Mouse (Mus musculus) common myeloid progenitor, adult 5-6 weeks (primary cell): ENCODE results near the gene Gdf11. TPM values are rescaled to one million over a fixed set of nuclear protein-coding genes. Genes with fewer than 3 reads are reported as not detected.

Experiments
- ATAC-seq: replicated peaks from 2 replicates; pipeline ENCODE4 v1.8.0; 2016; ENCODE audit warnings: low read depth, mild to moderate bottlenecking, moderate TSS enrichment, inconsistent platforms; ENCODE audit not compliant: poor library complexity, severe bottlenecking
- total RNA-seq: library from RNA; stranded (forward); fragments of 200-1000, 187-1606 nt; gene quantifications from 2 replicates; pipeline ENCODE4 v1.2.3, GENCODE M21; 2017

Gdf11 gene
- 0.39 TPM in 1 of 2 replicates, not detected in the other for total RNA-seq

DNA sequence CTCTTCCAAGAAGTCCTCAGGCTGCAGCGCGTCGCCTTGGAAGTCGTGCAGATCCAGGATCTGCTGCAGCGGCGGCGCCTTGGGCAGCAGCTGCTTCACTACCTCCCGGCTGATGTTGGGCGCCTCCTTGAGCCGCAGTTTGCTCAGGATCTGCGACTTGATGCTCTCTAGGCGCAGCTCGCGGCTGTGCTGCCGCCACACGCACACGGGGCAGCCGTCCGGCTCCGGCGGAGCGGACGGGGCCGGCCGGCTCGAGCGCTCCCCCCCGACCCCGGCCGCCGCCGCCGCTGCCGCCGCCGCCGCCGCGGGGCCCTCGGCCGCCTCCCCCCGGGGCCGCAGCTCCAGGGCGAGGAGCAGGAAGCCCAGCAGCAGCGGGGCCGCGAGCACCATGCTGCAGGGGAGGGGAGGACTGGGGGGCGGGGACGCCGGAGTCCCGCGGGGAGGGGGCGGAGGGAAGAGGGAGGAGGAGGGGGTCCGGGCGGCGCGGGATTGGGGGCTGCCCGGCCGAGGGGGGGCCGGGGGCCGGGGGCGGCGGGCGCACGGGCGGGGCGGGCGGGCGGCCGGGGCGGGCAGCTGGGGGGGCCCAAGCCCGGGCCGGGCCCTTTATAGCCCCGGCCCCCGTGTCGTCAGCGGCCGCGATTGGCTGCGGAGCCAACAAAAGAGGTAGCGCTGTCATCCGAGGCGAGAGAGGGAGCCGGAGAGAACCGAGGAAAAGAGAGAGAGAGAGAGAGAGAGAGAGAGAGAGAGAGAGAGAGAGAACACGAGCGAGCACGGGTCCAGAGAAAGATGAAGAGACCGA lies at the start of gene Gdf11:
Gene Gdf11 (minus strand): TSS at position 423 of the 799 bp plus-strand sequence.
- 0 out of 2 replicates have a peak, but pooled peaks have one; percentile 13 for ATAC-seq

DNA sequence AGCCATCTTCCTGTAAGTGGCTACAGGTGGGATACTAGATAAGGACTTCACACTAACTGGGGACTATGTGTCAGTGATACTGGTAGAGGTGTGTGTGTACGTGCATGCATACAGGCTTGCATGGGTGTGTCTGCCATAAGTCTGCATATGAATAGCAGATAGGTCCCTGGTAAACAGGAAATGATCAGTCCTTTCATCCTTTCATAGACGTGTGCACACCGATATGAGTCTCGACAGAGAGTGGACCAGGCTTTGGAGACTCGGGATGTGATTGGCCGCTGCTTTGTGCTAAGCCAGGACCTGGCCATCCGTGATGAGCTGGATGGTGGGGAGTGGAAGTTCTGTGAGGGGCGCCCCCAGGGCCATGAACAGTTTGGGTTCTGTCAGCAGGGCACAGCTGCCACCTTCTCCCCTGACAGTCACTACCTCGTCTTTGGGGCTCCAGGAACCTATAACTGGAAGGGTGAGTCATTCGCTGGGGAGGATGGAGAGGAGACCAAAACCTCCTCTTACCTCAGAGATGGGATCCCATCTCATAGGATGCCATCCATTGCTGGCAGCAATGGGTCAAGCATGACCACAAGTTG lies 49.0 kb upstream of the Gdf11 start:
- no peak for ATAC-seq

DNA sequence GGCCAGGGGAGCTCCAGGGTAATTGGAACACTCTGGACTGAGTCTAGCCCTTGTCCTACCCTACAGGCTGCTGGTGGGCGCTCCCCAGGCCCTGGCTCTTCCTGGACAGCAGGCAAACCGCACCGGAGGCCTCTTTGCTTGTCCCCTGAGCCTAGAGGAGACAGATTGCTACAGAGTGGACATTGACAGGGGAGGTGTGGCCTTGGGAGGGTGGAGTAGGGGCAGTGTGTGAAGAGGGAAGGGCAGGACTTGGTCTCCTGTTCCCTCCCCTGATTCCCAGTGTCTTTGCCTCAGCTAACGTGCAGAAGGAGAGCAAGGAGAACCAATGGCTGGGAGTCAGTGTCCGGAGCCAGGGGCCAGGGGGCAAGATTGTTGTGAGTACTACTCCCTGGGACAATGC lies 47.5 kb upstream of the Gdf11 start:
- no peak for ATAC-seq

DNA sequence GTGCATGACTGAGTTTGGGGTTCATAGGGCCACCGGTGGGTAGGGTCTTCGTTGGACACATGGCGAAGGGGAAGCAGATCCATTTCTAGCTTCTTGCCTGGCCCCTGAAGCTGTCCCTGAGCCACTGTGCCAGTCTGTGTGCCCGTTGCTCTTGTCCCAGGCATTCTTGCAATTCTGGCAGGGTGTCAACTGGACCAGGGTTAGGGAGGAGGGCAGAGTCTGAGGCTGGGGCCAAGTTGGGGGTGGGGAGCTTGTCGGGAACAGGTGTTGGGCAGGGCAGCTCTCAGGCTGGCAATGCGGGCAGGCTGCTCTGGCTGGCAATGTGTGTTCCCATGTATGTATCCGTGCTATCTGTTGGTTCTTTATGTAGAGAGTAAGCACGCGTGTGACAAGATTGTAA lies 46.9 kb upstream of the Gdf11 start:
- ATAC-seq, result no peak

DNA sequence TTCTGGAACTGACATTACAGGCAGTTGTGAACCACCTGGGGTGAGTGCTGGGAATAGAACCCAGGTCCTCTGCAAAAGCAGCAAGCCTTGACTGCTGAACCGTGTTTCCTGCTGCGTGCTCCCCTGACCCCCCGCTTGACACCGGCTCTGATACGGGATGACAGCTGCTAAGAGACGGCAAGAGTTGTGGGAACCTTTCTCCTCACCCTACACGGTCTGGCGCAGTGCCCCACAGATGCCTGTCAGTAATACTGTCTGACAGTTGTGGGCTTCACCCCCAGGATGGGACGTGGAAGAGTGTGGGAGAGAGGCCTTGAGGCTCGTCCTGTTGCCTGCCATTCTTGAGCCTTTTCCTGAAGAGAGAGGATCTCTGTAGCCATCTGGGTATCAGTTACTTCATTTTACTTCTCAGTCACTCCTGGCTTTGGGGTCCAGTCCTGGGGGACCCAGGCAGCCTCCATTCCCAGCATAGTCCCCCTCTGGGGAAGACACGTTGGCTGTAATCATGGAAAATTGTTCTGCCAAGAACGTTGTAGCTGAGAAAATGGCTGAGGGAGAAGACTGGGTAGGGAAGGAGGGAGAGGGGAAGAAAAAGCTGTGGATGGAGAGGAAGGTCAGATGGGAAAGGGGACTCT lies 46.4 kb upstream of the Gdf11 start:
- ATAC-seq, result no peak

DNA sequence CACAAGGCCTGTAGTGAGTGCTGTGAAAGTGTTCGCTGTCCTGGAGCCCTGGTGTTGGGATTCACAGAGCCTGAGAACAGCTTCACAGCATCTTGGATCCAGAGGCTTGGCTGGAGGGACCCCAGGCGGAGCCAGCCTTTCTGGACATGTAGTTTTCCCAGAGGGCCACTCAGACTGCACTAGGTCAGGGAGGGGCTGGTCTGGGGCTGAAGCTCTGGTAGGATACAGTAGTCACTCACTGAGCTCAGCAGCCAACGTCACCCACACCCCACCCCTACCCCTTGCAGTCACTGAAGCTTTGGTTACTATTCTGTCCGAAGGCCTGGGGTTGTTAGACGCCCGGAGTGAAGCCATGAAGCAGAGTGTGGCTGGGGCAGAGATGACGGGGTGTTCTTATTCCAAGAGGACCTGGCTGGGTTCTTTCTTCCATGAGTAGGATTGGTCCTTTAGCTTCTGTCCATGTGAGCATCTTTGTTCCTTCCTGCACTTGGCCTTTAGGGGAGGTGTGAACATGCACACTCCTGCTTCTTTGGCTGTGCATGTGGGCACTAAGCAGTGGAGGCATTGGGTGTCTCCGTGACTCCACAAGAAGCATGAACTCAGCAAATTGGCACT lies 44.4 kb upstream of the Gdf11 start:
- ATAC-seq, result 0 out of 2 replicates have a peak, but pooled peaks have one; percentile 33

DNA sequence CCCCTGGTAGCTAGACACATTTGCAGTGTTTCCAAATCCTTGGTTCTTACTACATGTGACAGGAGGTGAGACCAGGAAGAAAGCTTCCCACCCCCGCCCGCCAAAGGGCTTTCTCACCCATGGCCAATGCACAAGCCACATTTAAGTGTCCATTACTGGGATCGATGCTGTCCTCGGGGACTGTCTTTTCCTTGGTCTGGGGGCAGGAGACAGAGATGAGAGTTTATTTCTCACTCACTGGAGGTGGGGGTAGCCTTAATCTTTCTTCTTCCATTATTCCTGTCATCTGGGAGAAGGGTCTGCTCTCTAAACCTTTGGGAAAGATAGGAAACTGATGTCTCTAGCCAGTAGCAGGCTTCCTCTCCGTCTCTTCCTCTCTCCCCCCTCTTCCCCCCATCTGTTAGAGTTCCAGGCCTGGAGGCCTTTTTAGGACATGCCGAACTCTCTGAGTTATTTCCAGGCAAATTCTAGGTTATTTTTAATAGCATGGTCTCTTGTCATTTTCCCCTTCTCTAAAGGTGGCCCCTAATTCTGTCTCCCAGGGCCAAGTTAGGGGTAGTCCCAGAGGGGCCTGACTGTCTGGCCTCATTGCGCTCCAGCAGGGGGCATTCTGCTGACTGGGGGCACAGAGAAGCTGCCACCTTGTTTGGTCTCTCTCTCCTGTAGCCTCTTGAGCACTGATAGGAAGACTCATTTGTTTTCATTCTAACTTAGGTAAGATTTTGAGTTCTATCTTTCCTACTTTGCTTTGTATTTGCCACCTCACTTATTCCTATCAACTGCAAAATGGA lies 43.7 kb upstream of the Gdf11 start:
- ATAC-seq, result no peak

DNA sequence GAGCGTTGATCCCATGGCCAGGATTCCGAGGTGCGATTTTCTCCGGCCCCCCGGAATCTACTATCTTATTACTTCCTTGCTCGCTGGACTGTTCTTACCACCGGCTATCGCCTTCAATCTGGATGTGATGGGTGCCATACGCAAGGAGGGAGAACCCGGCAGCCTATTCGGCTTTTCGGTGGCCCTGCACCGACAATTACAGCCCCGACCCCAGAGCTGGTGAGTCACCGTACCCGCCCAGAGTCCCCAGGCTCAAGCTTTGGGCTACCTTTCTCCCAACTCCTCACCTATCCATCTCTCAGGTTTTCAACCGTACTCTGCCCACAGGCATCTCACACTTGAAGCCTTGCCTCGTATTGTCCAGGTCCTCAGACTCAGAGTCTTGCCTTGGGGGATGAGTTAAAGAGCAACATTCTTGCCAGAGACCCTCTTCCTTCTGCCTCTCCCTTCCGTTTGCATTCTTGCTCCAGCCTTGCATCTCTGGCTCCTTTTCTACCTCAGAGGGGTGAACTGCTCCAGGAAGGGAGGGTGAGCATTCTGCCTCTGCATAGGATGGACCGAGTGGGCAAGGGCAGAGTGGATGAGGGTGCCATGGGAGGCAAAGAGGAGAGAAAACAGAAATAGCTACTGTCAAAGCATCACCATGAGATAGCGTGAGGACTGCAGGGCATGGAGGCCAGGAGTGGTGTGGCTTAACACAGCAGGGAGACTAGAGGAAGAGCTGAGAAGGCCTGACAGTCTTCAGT lies 42.6 kb upstream of the Gdf11 start:
- peak; percentile 26 for ATAC-seq

DNA sequence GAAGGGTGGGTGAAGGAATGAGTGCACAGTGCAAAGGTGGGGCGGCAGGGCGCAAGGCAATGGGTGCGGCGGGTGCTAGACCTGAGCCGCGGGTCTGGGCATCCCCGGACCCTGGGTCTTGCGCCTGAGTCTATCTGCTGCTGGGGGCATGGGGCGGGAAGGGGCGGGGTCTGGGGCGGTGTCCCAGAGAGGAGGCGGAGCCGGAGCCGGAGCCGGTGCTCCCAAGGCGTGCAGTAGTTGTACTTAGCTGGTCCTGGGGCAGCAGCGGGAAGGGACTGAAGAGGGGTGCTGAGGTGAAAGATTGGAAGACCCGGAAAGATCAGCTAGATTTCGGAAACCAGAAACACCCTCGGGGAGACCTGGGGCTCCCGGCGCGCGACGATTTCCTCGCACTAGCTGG lies 42.1 kb upstream of the Gdf11 start, which contains the start of gene Itga7:
Gene Itga7 (plus strand): TSS at position 245 of the 400 bp plus-strand sequence.
- ATAC-seq, result peak; percentile 60

DNA sequence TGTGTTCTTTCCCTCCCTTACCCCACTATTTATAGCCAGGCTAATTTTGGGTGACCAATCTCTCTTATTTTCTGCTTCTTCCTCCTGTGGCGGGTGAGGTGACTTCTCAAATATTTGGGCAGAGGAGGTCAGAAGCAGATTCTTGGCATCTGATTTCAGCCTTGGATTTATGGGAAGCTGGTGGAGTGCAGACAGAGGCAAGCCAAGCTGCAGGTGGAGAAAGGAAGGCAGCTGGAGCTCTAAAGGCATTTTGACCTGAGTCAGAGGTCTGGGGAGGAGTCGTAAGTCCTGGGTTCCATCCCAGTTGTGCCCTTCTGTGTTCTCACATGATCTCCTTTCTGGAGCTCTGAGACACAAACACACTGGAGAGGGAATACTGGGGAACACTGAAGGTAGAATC lies 39.9 kb upstream of the Gdf11 start:
- ATAC-seq, result no peak

DNA sequence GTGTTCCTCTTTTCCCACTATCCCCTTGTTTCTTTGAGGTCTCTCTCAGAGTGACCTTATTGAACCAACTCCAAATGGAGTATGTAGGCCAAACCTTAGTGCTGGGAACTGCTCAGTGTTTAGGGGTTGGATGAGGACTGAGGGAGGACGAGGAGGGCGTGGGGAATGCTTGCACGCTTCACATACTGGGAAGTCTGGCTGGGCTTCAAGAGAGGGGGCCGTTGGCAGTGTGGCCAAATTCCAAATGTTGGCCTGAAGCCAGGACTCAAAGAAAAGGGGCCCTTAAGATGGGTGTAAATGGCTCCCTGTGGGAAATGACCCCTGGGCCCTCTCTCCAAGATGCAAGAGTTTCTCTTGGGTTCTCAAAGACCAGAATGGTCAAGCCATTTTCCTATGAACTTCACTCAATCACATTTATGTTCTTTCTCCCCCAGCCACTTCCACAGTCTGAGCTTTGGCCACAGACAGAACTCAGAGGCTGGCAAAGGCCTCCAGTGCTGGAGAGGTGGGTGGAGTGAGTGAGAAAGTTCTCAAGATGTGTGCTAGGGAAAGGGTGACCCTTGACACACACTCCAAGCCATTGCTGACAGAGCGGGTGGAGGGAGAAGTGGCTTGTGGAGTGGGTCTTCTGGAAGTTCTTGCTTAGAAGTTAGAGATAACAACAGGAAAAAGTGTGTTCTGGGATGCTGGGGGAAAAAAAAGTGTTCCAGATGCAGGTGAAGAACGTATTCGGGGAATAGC lies 38.3 kb upstream of the Gdf11 start:
- no peak for ATAC-seq

DNA sequence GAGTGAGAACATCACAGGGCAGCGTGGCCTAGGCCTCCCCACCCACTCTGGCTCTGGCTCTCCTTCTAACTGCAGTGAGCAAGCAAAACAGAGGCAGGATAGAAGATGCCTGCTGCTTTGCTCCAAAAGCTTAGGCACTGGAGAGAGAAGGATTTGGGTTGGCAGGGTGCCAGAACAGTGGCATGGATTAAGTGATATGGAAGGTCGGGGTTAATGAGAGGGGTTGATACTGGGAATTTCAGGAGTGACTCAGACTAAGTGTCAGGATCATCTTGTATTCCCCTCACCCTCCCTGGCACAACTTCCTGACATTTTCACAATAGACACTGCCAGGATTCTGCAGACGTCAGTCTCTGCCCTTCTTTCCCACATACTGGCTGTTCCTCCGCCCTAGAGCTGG lies 36.8 kb upstream of the Gdf11 start:
- no peak for ATAC-seq

DNA sequence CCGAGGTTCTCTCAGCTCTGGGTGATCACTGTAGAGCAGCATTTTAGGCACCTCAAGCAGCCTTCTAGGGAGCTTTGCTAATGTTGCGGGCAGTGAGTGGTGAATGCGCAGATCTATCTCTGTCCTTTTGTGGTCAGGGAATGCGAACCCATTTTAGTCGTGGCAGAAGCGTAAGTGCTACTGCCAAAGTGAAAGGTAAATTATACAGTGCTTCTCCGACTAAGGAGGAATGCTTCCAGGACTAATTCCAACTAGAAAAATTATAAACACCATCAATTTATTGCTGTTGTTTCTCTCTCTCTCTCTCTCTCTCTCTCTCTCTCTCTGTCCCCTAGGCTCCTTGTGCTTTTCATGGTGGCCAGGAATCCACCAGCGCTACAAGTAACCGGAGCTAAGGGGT lies 32.4 kb upstream of the Gdf11 start, which contains the start of gene Bloc1s1:
Gene Bloc1s1 (minus strand): TSS at position 101 of the 400 bp plus-strand sequence.
- peak; percentile 8 for ATAC-seq

DNA sequence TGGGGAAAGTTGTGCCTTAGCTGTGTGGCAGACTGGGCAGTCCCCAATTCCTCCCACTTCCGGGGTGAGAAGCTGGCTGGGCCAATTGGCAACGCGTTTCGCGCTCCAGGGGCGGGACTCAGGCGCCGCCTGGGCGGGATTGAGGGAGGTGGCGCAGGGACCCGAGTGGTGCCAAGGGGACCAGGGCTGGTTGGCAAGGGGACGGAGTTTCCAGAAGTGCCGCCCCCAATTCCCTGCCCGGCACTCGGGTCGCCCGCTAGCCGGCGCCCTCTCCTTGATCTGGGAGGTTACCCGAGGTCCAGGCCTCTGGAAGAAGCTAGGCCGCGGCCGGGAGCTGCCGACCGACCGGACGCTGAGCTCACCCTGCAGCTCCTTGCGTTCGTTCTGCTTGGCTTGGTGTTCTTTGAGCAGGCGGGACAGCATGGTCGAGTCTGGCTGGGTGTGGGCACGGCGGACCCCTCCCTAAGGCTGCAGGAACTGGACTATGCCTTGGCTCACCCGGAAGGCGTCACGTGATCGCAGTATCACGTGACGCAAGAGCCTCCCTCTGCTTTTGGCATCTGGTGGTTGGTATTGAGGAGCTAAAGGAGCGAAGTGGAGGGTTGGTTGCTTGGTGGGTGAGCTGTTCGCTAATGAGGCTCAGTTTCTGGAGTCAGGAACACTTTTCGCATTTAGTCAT lies 31.6 kb upstream of the Gdf11 start:
- peak; percentile 91 for ATAC-seq

DNA sequence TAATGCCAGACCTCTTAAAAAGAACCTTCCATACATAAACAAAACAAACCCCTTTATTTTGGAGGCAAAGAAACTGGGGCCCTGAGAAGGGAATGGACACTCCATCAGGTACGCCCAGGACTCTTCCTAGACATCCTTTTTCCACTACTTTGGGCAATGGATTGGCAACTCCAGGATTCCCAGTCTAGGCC lies 31.2 kb upstream of the Gdf11 start, which contains the start of gene Rdh5:
Gene Rdh5 (minus strand): TSS at position 67 of the 191 bp plus-strand sequence.
- no peak for ATAC-seq

DNA sequence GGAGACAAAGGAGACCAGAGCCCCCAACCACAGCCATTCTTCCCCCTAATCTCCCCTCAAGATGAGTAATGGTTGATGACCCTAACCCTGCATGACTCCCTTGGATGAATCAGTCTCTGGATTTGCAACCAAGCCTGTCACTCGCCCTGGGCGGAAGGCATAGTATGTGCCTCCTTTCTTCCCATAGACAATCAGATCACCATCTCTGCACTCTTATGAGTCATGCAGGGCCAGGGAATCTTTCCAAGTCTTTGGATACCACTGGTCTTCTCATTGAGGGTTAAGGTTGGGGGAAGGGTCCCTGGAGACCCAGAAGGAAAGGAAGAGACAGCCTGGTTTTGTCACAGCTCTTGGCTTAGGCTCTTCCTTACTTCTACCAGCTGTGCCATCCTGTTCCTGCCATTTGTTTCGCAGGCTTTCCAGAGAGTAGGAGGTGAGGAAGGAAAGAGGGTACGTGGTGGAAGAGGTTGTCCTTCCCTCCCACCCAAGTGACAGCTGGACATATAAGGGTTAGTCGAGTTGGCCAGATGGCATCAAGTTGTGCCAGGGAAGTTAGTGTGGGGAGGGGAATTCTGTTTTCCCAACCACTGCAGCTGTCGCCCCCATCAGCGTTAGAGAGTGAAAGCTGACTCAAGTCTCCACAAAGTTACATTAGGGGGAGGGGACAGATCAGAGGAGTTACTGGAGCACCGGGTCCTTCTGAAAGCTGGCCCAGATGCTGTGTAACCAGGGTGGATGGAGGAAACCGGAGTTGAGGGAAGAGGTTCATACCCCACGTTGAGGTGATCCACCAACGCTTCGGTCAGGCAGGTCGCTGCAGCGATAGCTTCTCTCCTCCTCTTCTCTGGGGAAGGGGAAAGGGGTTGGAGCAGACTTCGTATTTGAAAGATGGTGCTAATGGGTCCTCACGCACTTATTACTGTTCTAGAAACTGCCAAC lies 30.6 kb upstream of the Gdf11 start:
- no peak for ATAC-seq

DNA sequence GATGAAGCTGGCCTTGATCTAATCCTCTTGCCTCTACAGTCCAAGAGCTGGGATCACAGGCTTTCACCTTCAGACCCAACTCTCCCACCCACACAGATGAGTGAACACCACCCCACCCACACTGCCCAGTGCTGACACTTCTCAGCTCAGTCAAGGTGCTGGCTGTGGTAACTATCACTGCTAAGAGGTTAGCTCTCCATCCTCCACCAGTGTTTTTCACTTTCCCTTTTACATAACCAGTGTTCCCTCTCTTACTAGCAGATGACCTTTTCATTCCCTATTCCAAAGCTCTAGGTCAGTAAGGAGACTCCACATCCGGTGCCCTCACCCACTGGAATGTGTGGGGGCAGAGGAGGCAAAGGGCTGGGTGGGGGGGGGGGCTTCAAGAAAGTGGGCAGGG lies 29.7 kb upstream of the Gdf11 start:
- no peak for ATAC-seq
